Mouse (Mus musculus) 3T3-L1 (cell line): ENCODE data around the gene 5830411N06Rik.
A peak's percentile ranks its signal among the peaks of the same experiment; 100 is the strongest.

Experiments used
- DNase-seq: peaks from one replicate; pipeline ENCODE4 v3.0.0-alpha.2; 2015; ENCODE audit warnings: low read depth, low spot score

The 5830411N06Rik gene

GRCm38 (mm10) chr7:140247216-140247615, at the start of gene 5830411N06Rik:
Gene 5830411N06Rik (plus strand): TSS chr7:140247284.
- no peak for DNase-seq

- DNase-seq, result no peak
Measured at GRCm38 (mm10) chr7:140201090-140201489, 46.0 kb upstream of the 5830411N06Rik start.

GRCm38 (mm10) chr7:140205864-140206263, 41.2 kb upstream of the 5830411N06Rik start, which contains the start of gene Olfr524:
Gene Olfr524 (minus strand): TSS chr7:140205964.
- no peak for DNase-seq

GRCm38 (mm10) chr7:140206904-140207303, 40.2 kb upstream of the 5830411N06Rik start:
- no peak for DNase-seq

GRCm38 (mm10) chr7:140208153-140208552, 38.9 kb upstream of the 5830411N06Rik start:
- DNase-seq, result no peak

- DNase-seq, result no peak
Measured at GRCm38 (mm10) chr7:140208677-140209076, 38.4 kb upstream of the 5830411N06Rik start.

GRCm38 (mm10) chr7:140213841-140214240, 33.2 kb upstream of the 5830411N06Rik start:
- peak; percentile 17 for DNase-seq

GRCm38 (mm10) chr7:140217967-140218366, 29.1 kb upstream of the 5830411N06Rik start, which contains the start of gene Cd163l1:
Gene Cd163l1 (plus strand): TSS chr7:140218267.
- DNase-seq, result no peak

- DNase-seq, result peak; percentile 13
Measured at GRCm38 (mm10) chr7:140219268-140219667, 27.8 kb upstream of the 5830411N06Rik start.

- no peak for DNase-seq
Measured at GRCm38 (mm10) chr7:140220375-140220774, 26.7 kb upstream of the 5830411N06Rik start.

GRCm38 (mm10) chr7:140224209-140224608, 22.9 kb upstream of the 5830411N06Rik start:
- no peak for DNase-seq

- DNase-seq, result no peak
Measured at GRCm38 (mm10) chr7:140228476-140228875, 18.6 kb upstream of the 5830411N06Rik start.

- no peak for DNase-seq
Measured at GRCm38 (mm10) chr7:140231026-140231425, 16.1 kb upstream of the 5830411N06Rik start.

- DNase-seq, result no peak
Measured at GRCm38 (mm10) chr7:140233696-140234095, 13.4 kb upstream of the 5830411N06Rik start.

GRCm38 (mm10) chr7:140253780-140254299, 6.8 kb downstream of the 5830411N06Rik start:
- DNase-seq, result no peak

GRCm38 (mm10) chr7:140295746-140296145, 48.7 kb downstream of the 5830411N06Rik start:
- no peak for DNase-seq

GRCm38 (mm10) chr7:140296876-140297275, 49.8 kb downstream of the 5830411N06Rik start:
- no peak for DNase-seq

GRCm38 (mm10) chr7:140299416-140299815, 52.3 kb downstream of the 5830411N06Rik start:
- DNase-seq, result no peak

GRCm38 (mm10) chr7:140319861-140320385, 72.8 kb downstream of the 5830411N06Rik start:
- DNase-seq, result no peak

- DNase-seq, result no peak
Measured at GRCm38 (mm10) chr7:140320558-140320957, 73.5 kb downstream of the 5830411N06Rik start, which contains the start of gene Olfr525. Gene Olfr525 (plus strand): TSS chr7:140320858.

- DNase-seq, result no peak
Measured at GRCm38 (mm10) chr7:140321135-140321534, 74.1 kb downstream of the 5830411N06Rik start.

- no peak for DNase-seq
Measured at GRCm38 (mm10) chr7:140329766-140330304, 82.8 kb downstream of the 5830411N06Rik start.

GRCm38 (mm10) chr7:140333717-140334116, 86.6 kb downstream of the 5830411N06Rik start, which contains the start of gene Olfr527:
Gene Olfr527 (plus strand): TSS chr7:140334017.
- no peak for DNase-seq
